Mouse (Mus musculus) heart, postnatal 36 days (tissue): ENCODE results near the gene Coq10a. TPM values are rescaled to one million over a fixed set of nuclear protein-coding genes. Genes with fewer than 3 reads are reported as not detected.

Experiments
- DNase-seq, 2 experiments: peaks; one replicate each; pipeline ENCODE4 v3.0.0; 2021 to 2022
- intact Hi-C: fragments of 180-260 bp; cut with DNase I; formaldehyde crosslinking; loops from one replicate; pipeline ENCODE4 v1.15.1; 2025
- microRNA-seq, 2 experiments: library from miRNA; unstranded; fragments of <30 nt; microRNA quantifications; one replicate each; pipeline ENCODE4 v1.2.0; 2021; ENCODE audit warnings: borderline number of aligned reads in 2 of 2
- total RNA-seq, 2 experiments: library from RNA; stranded (reverse); gene quantifications; 2 replicates each; pipeline ENCODE4 v1.2.3; 2021

Coq10a gene
- total RNA-seq, 2 experiments from 2014 or later, result 304 to 339 TPM

- intact Hi-C loops, result no loop called here
- no peak for DNase-seq
These were observed 53.2 kb downstream of the Coq10a start for GRCm38 (mm10) chr10:128315578-128315977.

Small RNAs within 50 kb of the gene (microRNA-seq; reads per million reads assigned to microRNA genes)
- gene Gm25361 (0 reads per million in 2 experiments), gene Gm26308 (0 reads per million in 2 experiments), gene Mir6914 (0 reads per million in 2 experiments), gene Mir6915 (0 to 0.67 reads per million in 2 experiments)

Other genes starting within 250 kb of the Coq10a start
- gene Rbms2, start 188.7 kb downstream of the Coq10a start, total RNA-seq, result 10 to 100 TPM; 89.2 to 95.3 TPM
- under 1 TPM; 0.58 to 0.92 TPM for gene Gls2, start 174.5 kb downstream of the Coq10a start, total RNA-seq
- gene Spryd4, start 157.2 kb downstream of the Coq10a start, total RNA-seq, result 10 to 100 TPM; 35.7 to 41.4 TPM
- gene Mip, start 143.2 kb downstream of the Coq10a start, total RNA-seq, result not detected
- gene Timeless, start 136.9 kb downstream of the Coq10a start, total RNA-seq, result 10 to 100 TPM in 1 of 2 experiments, 1 to 10 TPM in 1; 8.9 to 12.2 TPM
- under 1 TPM in 1 of 2 experiments, not detected in 1; 0.19 TPM for gene Apon, start 114.9 kb downstream of the Coq10a start, total RNA-seq
- gene Apof, start 100.3 kb downstream of the Coq10a start, total RNA-seq, result not detected
- 10 to 100 TPM in 1 of 2 experiments, 1 to 10 TPM in 1; 8.4 to 15.4 TPM for gene Stat2, start 98.4 kb downstream of the Coq10a start, total RNA-seq
- not detected for gene Il23a, start 70.2 kb downstream of the Coq10a start, total RNA-seq
- gene Pan2, start 65.7 kb downstream of the Coq10a start, total RNA-seq, result 1 to 10 TPM; 7.5 to 7.6 TPM
- gene Cnpy2, start 46.5 kb downstream of the Coq10a start, total RNA-seq, result 10 to 100 TPM; 65.4 to 67.3 TPM
- gene Cs, start 31.3 kb downstream of the Coq10a start, total RNA-seq, result 1,000 to 10,000 TPM; 1,152 to 1,240 TPM
- gene Ankrd52, start 8.1 kb upstream of the Coq10a start, total RNA-seq, result 10 to 100 TPM; 41.2 to 43.2 TPM
- not detected for gene Slc39a5, start 32.2 kb upstream of the Coq10a start, total RNA-seq
- gene Nabp2, start 42.5 kb upstream of the Coq10a start, total RNA-seq, result 10 to 100 TPM; 44.6 to 49.6 TPM
- 10 to 100 TPM; 16.3 to 18.3 TPM for gene Rnf41, start 42.7 kb upstream of the Coq10a start, total RNA-seq
- 10 to 100 TPM; 79.8 to 82.7 TPM for gene Smarcc2, start 90.3 kb upstream of the Coq10a start, total RNA-seq
- 100 to 1,000 TPM; 267 to 286 TPM for gene Myl6, start 125.1 kb upstream of the Coq10a start, total RNA-seq
- gene Myl6b, start 129.7 kb upstream of the Coq10a start, total RNA-seq, result 1 to 10 TPM; 2.8 to 3.2 TPM
- 10 to 100 TPM; 19.3 TPM for gene Esyt1, start 156.9 kb upstream of the Coq10a start, total RNA-seq
- 1 to 10 TPM; 7.2 to 8.8 TPM for gene Zc3h10, start 178.8 kb upstream of the Coq10a start, total RNA-seq
- 1,000 to 10,000 TPM; 1,509 to 1,535 TPM for gene Rpl41, start 180.3 kb upstream of the Coq10a start, total RNA-seq
- gene Pa2g4, start 197.0 kb upstream of the Coq10a start, total RNA-seq, result 10 to 100 TPM; 43.4 to 50.5 TPM
- gene Erbb3, start 220.7 kb upstream of the Coq10a start, total RNA-seq, result 1 to 10 TPM; 8.9 to 9.2 TPM